Mouse (Mus musculus): Measurements from ENCODE around the gene Crim1.

DNA sequence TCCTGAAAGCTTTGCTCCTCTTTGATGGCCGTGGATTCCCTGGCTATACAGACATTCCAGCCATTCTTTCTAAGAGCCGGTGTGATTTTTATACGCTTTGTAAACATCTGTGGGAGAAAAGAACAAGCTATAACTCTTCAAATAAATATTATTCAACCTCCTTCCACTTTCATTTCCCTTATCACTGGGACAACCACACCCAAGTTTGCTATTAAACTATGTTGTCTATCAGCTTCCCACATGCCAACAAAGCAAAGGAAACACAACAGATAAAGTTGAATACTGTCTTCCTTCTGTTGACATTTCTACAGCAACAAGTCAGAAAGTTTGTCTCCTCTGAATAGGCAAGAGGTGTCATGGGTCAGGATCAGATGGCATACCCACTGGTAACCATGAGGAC is 48.9 kb downstream of the Crim1 start:
- TF ChIP-seq USF2 (conservative IDR thresholded peaks at IDR 0.05; ENCODE audit: low read depth, low read length) (no peak), USF1 (IDR thresholded peaks at IDR 0.05; ENCODE audit: low read depth, low read length) (no peak), MXI1 (IDR thresholded peaks at IDR 0.05; ENCODE audit: low read depth, low read length) (no peak), CTCF (conservative IDR thresholded peaks at IDR 0.05 in 1 of 2, IDR thresholded peaks at IDR 0.05 in 1 of 2; ENCODE audit: low read depth in 2 of 2, low read length in 2 of 2) (no peak), RAD21 (IDR thresholded peaks at IDR 0.05; ENCODE audit: low read depth, low read length) (no peak), ETS1 (conservative IDR thresholded peaks at IDR 0.05; ENCODE audit: low read depth, low read length) (no peak), CHD1 (IDR thresholded peaks at IDR 0.05; ENCODE audit: low read depth, low read length) (no peak), POLR2A (IDR thresholded peaks at IDR 0.05; ENCODE audit: low read depth, low read length) (no peak), MEF2A (IDR thresholded peaks at IDR 0.05; ENCODE audit: borderline replicate concordance, low read depth, low read length) (no peak), CHD2 (IDR thresholded peaks at IDR 0.05; ENCODE audit: low read length) (no peak), IRF4 (IDR thresholded peaks at IDR 0.05; ENCODE audit: low read depth, low read length) (no peak), ZKSCAN1 (IDR thresholded peaks at IDR 0.05; ENCODE audit: borderline replicate concordance, low read depth, low read length) (no peak)

Data from CH12.LX (cell line).